Mouse (Mus musculus): ENCODE results near the gene Gas8. TPM values are rescaled to one million over a fixed set of nuclear protein-coding genes. Genes with fewer than 3 reads are reported as not detected.

Gas8 gene
- polyA plus RNA-seq, 1 experiment from 2014 or later = 30.6 TPM

DNA sequence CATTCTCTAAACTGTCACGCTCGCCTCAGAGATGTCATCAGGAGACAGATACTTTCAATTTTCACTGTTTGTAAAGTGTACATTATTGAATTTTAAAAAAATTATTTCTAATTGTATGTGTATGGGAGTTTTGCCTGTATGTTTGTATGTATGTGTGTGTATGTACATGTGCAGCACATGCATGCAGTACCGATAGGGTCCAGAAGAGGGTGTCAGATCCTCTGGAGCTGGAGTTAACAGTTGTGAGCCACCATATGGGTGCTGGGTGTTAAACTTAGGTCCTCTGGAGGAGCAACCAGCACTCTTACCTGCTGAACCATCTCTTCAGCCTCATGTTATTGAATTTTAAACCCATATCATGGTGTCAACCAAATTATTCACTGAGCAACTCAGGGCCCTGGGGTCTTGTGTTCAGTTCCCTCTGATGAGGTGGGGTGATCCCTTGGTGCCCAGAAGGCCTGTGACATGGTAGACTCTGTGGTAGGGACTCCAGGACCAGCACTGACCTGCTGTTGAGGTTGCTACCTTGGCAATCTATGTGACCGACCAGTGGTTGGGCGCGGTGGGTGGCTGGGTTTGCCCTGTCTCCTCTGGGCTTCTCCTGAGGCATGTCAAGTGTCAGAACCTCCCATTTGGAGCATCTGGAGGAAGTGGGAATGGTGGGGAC is 14.7 kb upstream of the Gas8 start:
- Histone ChIP-seq H3K4me2 (no peak overlapping the region), H3K27ac (ENCODE audit: low read depth) (no peak overlapping the region), H3K9ac (no peak overlapping the region), H3K4me3 (ENCODE audit: low read depth, low read length) (no peak overlapping the region), H3K36me3 (ENCODE audit: insufficient read depth) (peaks cover 89% of the 10 kb centered on the region), H3K9me3 (ENCODE audit: low read depth, low read length) (0 out of 2 replicates have a peak, but pooled peaks cover 3% of the 10 kb centered on the region), H3K4me1 (ENCODE audit: insufficient read depth) (no peaks in the 10 kb centered on the region), H3K27me3 (ENCODE audit: insufficient read depth, low read length) (no peaks in the 10 kb centered on the region)
- no peak for DNase-seq
- no peak for ATAC-seq (ENCODE audit: insufficient read depth)
- TF ChIP-seq CTCF (IDR thresholded peaks at IDR 0.05; ENCODE audit: low read depth) = peak; percentile 39; the same call in 1 of the 2 replicates
- 97% methylated on average over 6 of the region's 6 CpGs for WGBS

DNA sequence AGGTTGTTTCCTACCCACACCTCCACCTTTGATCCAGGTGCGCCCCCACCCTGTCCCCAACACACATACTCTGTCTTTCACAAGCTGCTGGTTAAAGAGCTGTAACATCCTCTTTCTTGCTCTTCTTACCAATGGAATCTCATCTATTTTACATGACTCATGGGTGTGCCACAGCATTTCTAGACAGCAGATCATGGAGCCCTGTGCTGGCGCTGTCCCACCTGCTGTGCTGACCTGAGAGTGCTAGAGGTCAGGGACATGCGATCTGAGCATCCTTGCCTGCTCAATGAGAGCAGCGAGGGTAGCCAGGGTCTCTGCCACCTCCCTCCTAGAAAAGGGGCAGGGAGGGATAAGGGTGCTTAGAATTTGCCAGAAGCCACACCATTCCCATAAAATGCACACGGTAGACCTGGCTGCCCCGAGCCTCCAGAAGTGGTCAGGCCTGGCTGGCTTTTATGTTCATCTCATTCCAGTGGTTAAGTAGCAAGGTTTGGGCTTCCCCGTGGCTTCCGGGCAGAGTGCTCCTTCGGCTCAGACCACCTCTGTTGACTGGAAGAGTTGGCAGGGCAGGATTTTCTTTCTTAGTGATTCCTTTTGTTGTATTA is 13.9 kb upstream of the Gas8 start:
- no peak overlapping the region for H3K4me2 ChIP-seq
- WGBS = 88% methylated on average over 9 of the region's 9 CpGs
- ATAC-seq (ENCODE audit: insufficient read depth) = no peak

DNA sequence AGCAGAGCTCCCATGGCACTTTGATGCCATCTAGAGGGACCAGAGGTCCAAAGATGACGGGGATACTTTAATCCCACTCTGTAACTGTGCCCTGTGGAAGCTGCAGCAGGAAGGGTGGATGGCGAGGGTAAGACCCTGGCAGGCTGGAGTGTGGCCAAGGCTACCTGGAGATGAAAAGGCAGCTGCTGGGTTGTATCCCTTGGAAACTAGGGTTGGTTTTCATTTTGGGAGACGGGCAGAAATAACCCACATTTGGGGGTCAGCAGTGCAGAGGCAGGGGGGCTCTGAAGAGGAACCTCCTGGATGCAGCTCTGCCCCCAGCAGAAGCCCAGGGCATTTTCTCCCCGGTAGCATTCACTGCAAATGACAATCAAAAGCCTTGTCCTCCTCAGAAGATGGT is 13.4 kb upstream of the Gas8 start:
- peaks cover 83% of the 10 kb centered on the region for H3K36me3 ChIP-seq (ENCODE audit: insufficient read depth)

More for the DNA sequence above, 13.9 kb upstream of the Gas8 start:
- Histone ChIP-seq H3K27ac (ENCODE audit: low read depth) (no peak overlapping the region), H3K36me3 (ENCODE audit: insufficient read depth) (peaks cover 88% of the 10 kb centered on the region), H3K4me3 (ENCODE audit: low read depth, low read length) (no peak overlapping the region), H3K9me3 (ENCODE audit: low read depth, low read length) (0 out of 2 replicates have a peak, but pooled peaks cover 3% of the 10 kb centered on the region), H3K27me3 (ENCODE audit: insufficient read depth, low read length) (no peaks in the 10 kb centered on the region), H3K4me1 (ENCODE audit: insufficient read depth) (no peaks in the 10 kb centered on the region), H3K9ac (no peak overlapping the region)
- TF ChIP-seq CTCF (IDR thresholded peaks at IDR 0.05; ENCODE audit: low read depth) = no peak
- DNase-seq = no peak

DNA sequence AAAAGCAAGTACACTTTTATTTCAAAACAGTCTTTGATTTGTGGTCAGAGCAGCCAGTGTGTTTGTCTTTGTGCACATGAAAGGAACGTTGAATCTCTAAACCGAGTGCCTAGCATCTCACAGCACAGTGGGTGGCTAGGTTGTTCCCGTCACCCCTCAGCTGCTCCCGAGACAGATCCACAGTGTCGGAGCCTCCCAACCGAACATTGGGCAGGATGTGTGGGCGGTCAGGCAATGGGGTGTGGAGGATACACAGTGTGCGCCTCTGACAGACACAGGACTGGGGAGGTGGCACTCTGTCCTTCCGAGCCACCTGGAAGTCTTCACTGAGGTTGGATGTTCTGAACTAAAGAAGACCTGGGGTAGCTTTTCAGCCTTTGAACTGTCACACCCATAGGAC is 12.9 kb upstream of the Gas8 start:
- Histone ChIP-seq H3K9me3 (ENCODE audit: low read depth, low read length) (0 out of 2 replicates have a peak, but pooled peaks cover 3% of the 10 kb centered on the region), H3K4me2 (no peak overlapping the region), H3K9ac (no peak overlapping the region), H3K4me1 (ENCODE audit: insufficient read depth) (no peaks in the 10 kb centered on the region), H3K36me3 (ENCODE audit: insufficient read depth) (peaks cover 79% of the 10 kb centered on the region), H3K27ac (ENCODE audit: low read depth) (no peak overlapping the region), H3K27me3 (ENCODE audit: insufficient read depth, low read length) (no peaks in the 10 kb centered on the region), H3K4me3 (ENCODE audit: low read depth, low read length) (no peak overlapping the region)
- no peak for TF ChIP-seq CTCF (IDR thresholded peaks at IDR 0.05; ENCODE audit: low read depth)
- DNase-seq (no peak), ATAC-seq (ENCODE audit: insufficient read depth) (no peak)
- 75% methylated on average over 9 of the region's 9 CpGs for WGBS

More for the DNA sequence above, 13.4 kb upstream of the Gas8 start:
- no peak overlapping the region for H3K27ac ChIP-seq (ENCODE audit: low read depth)
- H3K4me3 ChIP-seq (ENCODE audit: low read depth, low read length) = no peak overlapping the region
- H3K4me2 ChIP-seq = no peak overlapping the region
- no peak overlapping the region for H3K9ac ChIP-seq
- DNase-seq (no peak), ATAC-seq (ENCODE audit: insufficient read depth) (no peak)
- H3K9me3 ChIP-seq (ENCODE audit: low read depth, low read length) = 0 out of 2 replicates have a peak, but pooled peaks cover 3% of the 10 kb centered on the region
- no peaks in the 10 kb centered on the region for H3K27me3 ChIP-seq (ENCODE audit: insufficient read depth, low read length)
- 69% methylated on average over 4 of the region's 4 CpGs for WGBS
- H3K4me1 ChIP-seq (ENCODE audit: insufficient read depth) = no peaks in the 10 kb centered on the region
- no peak for TF ChIP-seq CTCF (IDR thresholded peaks at IDR 0.05; ENCODE audit: low read depth)

DNA sequence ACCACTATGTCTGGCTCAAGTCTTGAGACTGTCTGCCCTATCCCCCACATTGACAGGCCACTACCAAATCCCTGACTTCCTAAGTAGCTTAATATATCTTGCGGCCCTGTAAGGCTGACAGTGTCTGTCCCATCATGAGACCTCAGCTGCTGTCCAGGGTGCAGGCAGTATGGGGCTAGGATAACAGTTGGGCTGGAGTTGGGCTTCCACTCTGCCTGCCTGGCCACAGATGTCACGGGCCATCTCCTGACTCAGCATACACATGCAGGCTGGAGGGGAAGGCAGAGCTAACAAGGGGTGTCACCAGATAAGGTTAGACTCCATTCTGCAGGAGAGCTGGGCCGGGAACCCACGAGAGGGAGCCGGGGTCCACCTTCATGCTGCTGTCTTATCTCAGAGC is 11.5 kb upstream of the Gas8 start:
- ATAC-seq (ENCODE audit: insufficient read depth) (no peak), DNase-seq (no peak)
- H3K9ac ChIP-seq = no peak overlapping the region
- H3K27ac ChIP-seq (ENCODE audit: low read depth) = no peak overlapping the region
- H3K4me2 ChIP-seq = no peak overlapping the region
- no peaks in the 10 kb centered on the region for H3K27me3 ChIP-seq (ENCODE audit: insufficient read depth, low read length)
- no peak overlapping the region for H3K4me3 ChIP-seq (ENCODE audit: low read depth, low read length)
- 0 out of 2 replicates have a peak, but pooled peaks cover 3% of the 10 kb centered on the region for H3K9me3 ChIP-seq (ENCODE audit: low read depth, low read length)
- peaks cover 64% of the 10 kb centered on the region for H3K36me3 ChIP-seq (ENCODE audit: insufficient read depth)
- WGBS = 93% methylated on average over 5 of the region's 5 CpGs
- TF ChIP-seq CTCF (IDR thresholded peaks at IDR 0.05; ENCODE audit: low read depth) = no peak
- H3K4me1 ChIP-seq (ENCODE audit: insufficient read depth) = no peaks in the 10 kb centered on the region

DNA sequence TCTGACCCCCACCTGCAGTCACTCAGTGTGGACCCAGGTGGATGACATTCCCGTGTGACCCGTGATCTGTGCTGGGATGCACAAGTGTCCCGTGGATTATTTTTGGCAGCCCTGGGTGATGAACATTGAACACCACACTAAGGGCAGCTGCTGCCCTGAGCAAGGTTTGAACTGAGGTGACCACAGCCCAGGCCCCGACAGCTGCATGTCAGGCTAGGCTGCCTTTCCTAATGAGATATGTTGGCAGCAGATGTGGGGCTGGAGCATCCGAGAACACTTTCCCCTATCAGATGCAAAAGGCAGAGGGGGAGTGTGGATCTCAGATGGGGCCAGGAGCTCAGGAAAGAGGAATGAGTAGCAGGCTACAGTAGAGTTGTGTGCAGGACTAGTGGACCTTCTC is 7.8 kb upstream of the Gas8 start:
- TF ChIP-seq CTCF (IDR thresholded peaks at IDR 0.05; ENCODE audit: low read depth) = no peak

DNA sequence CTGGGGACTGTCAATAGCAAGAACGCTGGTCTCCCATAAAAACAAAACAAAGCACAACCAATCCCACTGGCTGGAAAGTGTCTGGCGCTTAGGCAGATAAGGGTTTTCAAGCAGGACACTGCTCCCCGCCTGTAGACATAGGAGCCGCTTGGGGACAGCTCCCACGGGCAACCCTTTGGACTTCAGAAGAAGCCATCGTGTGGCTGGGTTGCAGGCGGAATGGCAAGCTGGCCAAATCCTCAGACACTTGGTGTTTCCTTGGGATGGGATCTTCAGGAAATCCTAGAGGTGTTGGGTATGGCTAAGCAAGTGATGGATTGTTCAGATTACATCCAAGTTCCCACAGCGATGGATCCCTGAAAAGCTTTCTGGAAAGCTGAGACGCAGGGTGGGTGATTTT is 4.5 kb upstream of the Gas8 start:
- 2% methylated on average over 9 of the region's 9 CpGs for WGBS
- H3K27ac ChIP-seq (ENCODE audit: low read depth) = no peak overlapping the region
- H3K36me3 ChIP-seq (ENCODE audit: insufficient read depth) = peaks cover 6% of the 10 kb centered on the region; the same call in 1 of the 2 replicates
- no peak for TF ChIP-seq CTCF (IDR thresholded peaks at IDR 0.05; ENCODE audit: low read depth)
- no peaks in the 10 kb centered on the region for H3K4me1 ChIP-seq (ENCODE audit: insufficient read depth)
- DNase-seq (peak; percentile 13), ATAC-seq (ENCODE audit: insufficient read depth) (no peak)
- peak overlapping the region; percentile 97 for H3K4me2 ChIP-seq
- peaks cover 25% of the 10 kb centered on the region; the same call in 1 of the 2 replicates for H3K27me3 ChIP-seq (ENCODE audit: insufficient read depth, low read length)
- peak overlapping the region; percentile 64 for H3K4me3 ChIP-seq (ENCODE audit: low read depth, low read length)
- H3K9me3 ChIP-seq (ENCODE audit: low read depth, low read length) = no peaks in the 10 kb centered on the region
- H3K9ac ChIP-seq = no peak overlapping the region; the same call in 1 of the 2 replicates

More for the DNA sequence above, 7.8 kb upstream of the Gas8 start:
- Histone ChIP-seq H3K4me2 (no peak overlapping the region), H3K9ac (no peak overlapping the region), H3K9me3 (ENCODE audit: low read depth, low read length) (no peaks in the 10 kb centered on the region), H3K4me1 (ENCODE audit: insufficient read depth) (no peaks in the 10 kb centered on the region), H3K4me3 (ENCODE audit: low read depth, low read length) (no peak overlapping the region), H3K36me3 (ENCODE audit: insufficient read depth) (peaks cover 28% of the 10 kb centered on the region), H3K27me3 (ENCODE audit: insufficient read depth, low read length) (peaks cover 20% of the 10 kb centered on the region; the same call in 1 of the 2 replicates), H3K27ac (ENCODE audit: low read depth) (no peak overlapping the region)
- DNase-seq = no peak
- ATAC-seq (ENCODE audit: insufficient read depth) = no peak
- WGBS = 70% methylated on average over 5 of the region's 5 CpGs
